Mouse (Mus musculus) embryo, embryonic 11 days (tissue): ENCODE measurements around the gene Oma1.

Source experiments
- DNase-seq: peaks from one replicate; pipeline ENCODE4 v3.0.0-alpha.2; 2015

Oma1 gene

GRCm38 (mm10) chr4:103382171-103382570, 68.6 kb downstream of the Oma1 start:
- no peak for DNase-seq

GRCm38 (mm10) chr4:103385031-103385430, 71.4 kb downstream of the Oma1 start:
- no peak for DNase-seq

GRCm38 (mm10) chr4:103385835-103386787, 72.5 kb downstream of the Oma1 start:
- no peak for DNase-seq

GRCm38 (mm10) chr4:103387292-103387691, 73.7 kb downstream of the Oma1 start:
- no peak for DNase-seq

- DNase-seq, result no peak
Measured at GRCm38 (mm10) chr4:103388530-103389178, 75.0 kb downstream of the Oma1 start.

GRCm38 (mm10) chr4:103389583-103389982, 76.0 kb downstream of the Oma1 start:
- DNase-seq, result no peak

- no peak for DNase-seq
Measured at GRCm38 (mm10) chr4:103390499-103390898, 76.9 kb downstream of the Oma1 start.

- DNase-seq, result no peak
Measured at GRCm38 (mm10) chr4:103395066-103395465, 81.5 kb downstream of the Oma1 start.

- no peak for DNase-seq
Measured at GRCm38 (mm10) chr4:103395905-103396304, 82.3 kb downstream of the Oma1 start.

GRCm38 (mm10) chr4:103396876-103397275, 83.3 kb downstream of the Oma1 start:
- DNase-seq, result no peak

GRCm38 (mm10) chr4:103402581-103402980, 89.0 kb downstream of the Oma1 start:
- DNase-seq, result no peak

GRCm38 (mm10) chr4:103405321-103405720, 91.7 kb downstream of the Oma1 start:
- DNase-seq, result no peak

GRCm38 (mm10) chr4:103410217-103410799, 96.7 kb downstream of the Oma1 start:
- DNase-seq, result no peak
